Mouse (Mus musculus) MEL (cell line): Measurements from ENCODE around the gene Tsfm. TPM values are rescaled to one million over a fixed set of nuclear protein-coding genes. Genes with fewer than 3 reads are reported as not detected.

Source experiments
- DNase-seq: peaks from one replicate; pipeline ENCODE4 v3.0.0; 2011; ENCODE audit warnings: low read depth, low spot score
- H3K27ac ChIP-seq: 2 replicates; pipeline ENCODE4 v1.5.1; 2012; ENCODE audit warnings: low read depth, mild to moderate bottlenecking, control low read depth, low read length, moderate library complexity; ENCODE audit not compliant: control insufficient read depth
- H3K27me3 ChIP-seq, 2 experiments: fragments of 150-350 bp in 1 of 2; sonication (generic) in 1 of 2; 2 replicates each; pipeline ENCODE4 v1.6.1; 2012; ENCODE audit warnings: low read length in 2 of 2, mild to moderate bottlenecking in 2 of 2, improper control_type of control experiment in 1 of 2, moderate library complexity in 1 of 2; ENCODE audit not compliant: insufficient read depth in 2 of 2, control insufficient read depth in 1 of 2
- H3K36me3 ChIP-seq, 2 experiments: 2 replicates each; pipeline ENCODE4 v1.6.1; 2012 to 2014; ENCODE audit warnings: low read length in 2 of 2, improper control_type of control experiment in 1 of 2, inconsistent platforms in 1 of 2, mild to moderate bottlenecking in 1 of 2; ENCODE audit not compliant: insufficient read depth in 2 of 2, control insufficient read depth in 1 of 2
- H3K4me1 ChIP-seq, 2 experiments: fragments of 150-350 bp in 1 of 2; sonication (generic) in 1 of 2; 2 replicates each; pipeline ENCODE4 v1.6.1; 2012; ENCODE audit warnings: low read length in 2 of 2, improper control_type of control experiment in 1 of 2, mild to moderate bottlenecking in 1 of 2; ENCODE audit not compliant: insufficient read depth in 2 of 2, control insufficient read depth in 1 of 2
- H3K4me3 ChIP-seq, 2 experiments: fragments of 150-350 bp in 1 of 2; sonication (generic) in 1 of 2; 2 replicates each; pipeline ENCODE4 v1.5.1; 2012; ENCODE audit warnings: low read depth in 2 of 2, low read length in 2 of 2, mild to moderate bottlenecking in 2 of 2, moderate library complexity in 2 of 2, control low read depth in 1 of 2, improper control_type of control experiment in 1 of 2; ENCODE audit not compliant: control insufficient read depth in 1 of 2, insufficient read depth in 1 of 2
- H3K79me2 ChIP-seq: 2 replicates; pipeline ENCODE4 v1.6.1; 2012; ENCODE audit warnings: mild to moderate bottlenecking, low read length, moderate library complexity; ENCODE audit not compliant: control insufficient read depth, poor library complexity, insufficient read depth
- H3K9ac ChIP-seq: 2 replicates; pipeline ENCODE4 v1.6.1; 2012; ENCODE audit warnings: low read depth, mild to moderate bottlenecking, control low read depth, low read length, moderate library complexity; ENCODE audit not compliant: control insufficient read depth, poor library complexity, severe bottlenecking
- H3K9me3 ChIP-seq: fragments of 150-350 bp; sonication (generic); replicated peaks from 2 replicates; pipeline ENCODE4 v1.6.1; 2012; ENCODE audit warnings: mild to moderate bottlenecking, low read length, improper control_type of control experiment, moderate library complexity; ENCODE audit not compliant: insufficient read depth
- CHD2 ChIP-seq: IDR thresholded peaks from 2 replicates; pipeline ENCODE4 v1.6.1; 2011; ENCODE audit warnings: low read length, improper control_type of control experiment
- GABPA ChIP-seq: IDR thresholded peaks from 2 replicates; pipeline ENCODE4 v1.6.1; 2012; ENCODE audit warnings: low read depth, mild to moderate bottlenecking, inconsistent platforms, low read length, improper control_type of control experiment, moderate library complexity
- GATA1 ChIP-seq: IDR thresholded peaks from 2 replicates; pipeline ENCODE4 v1.6.1; 2011; ENCODE audit warnings: low read depth, low read length, improper control_type of control experiment
- JUND ChIP-seq: IDR thresholded peaks from 2 replicates; pipeline ENCODE4 v1.6.1; 2011; ENCODE audit warnings: low read depth, mild to moderate bottlenecking, improper control_type of control experiment, low read length
- MXI1 ChIP-seq: IDR thresholded peaks from 2 replicates; pipeline ENCODE4 v1.6.1; 2011; ENCODE audit warnings: mild to moderate bottlenecking, low read depth, low read length, improper control_type of control experiment
- NRF1 ChIP-seq: IDR thresholded peaks from 2 replicates; pipeline ENCODE4 v1.6.1; 2014; ENCODE audit warnings: low read depth, mild to moderate bottlenecking, inconsistent platforms, low read length, improper control_type of control experiment, moderate library complexity; ENCODE audit not compliant: poor library complexity, insufficient read depth, severe bottlenecking
- POLR2A ChIP-seq, 2 experiments: IDR thresholded peaks; 2 replicates each; pipeline ENCODE4 v1.6.1; 2011 to 2012; ENCODE audit warnings: low read length in 2 of 2, mild to moderate bottlenecking in 2 of 2, control low read depth in 1 of 2, improper control_type of control experiment in 1 of 2, low read depth in 1 of 2, moderate library complexity in 1 of 2; ENCODE audit not compliant: control insufficient read depth in 1 of 2, insufficient read depth in 1 of 2, poor library complexity in 1 of 2
- POLR2AphosphoS2 ChIP-seq: IDR thresholded peaks from 2 replicates; pipeline ENCODE4 v1.6.1; 2011; ENCODE audit warnings: low read length, improper control_type of control experiment
- RCOR1 ChIP-seq: IDR thresholded peaks from 2 replicates; pipeline ENCODE4 v1.6.1; 2012; ENCODE audit warnings: low read depth, mild to moderate bottlenecking, inconsistent platforms, low read length, improper control_type of control experiment
- SIN3A ChIP-seq: IDR thresholded peaks from 2 replicates; pipeline ENCODE4 v1.6.1; 2012; ENCODE audit warnings: low read length, improper control_type of control experiment, inconsistent platforms
- TAL1 ChIP-seq: IDR thresholded peaks from 2 replicates; pipeline ENCODE4 v1.6.1; 2012; ENCODE audit warnings: mild to moderate bottlenecking, inconsistent platforms, low read length, moderate library complexity, mixed read lengths
- USF2 ChIP-seq, 2 experiments: IDR thresholded peaks; 2 replicates each; pipeline ENCODE4 v1.6.1; 2011 to 2012; ENCODE audit warnings: improper control_type of control experiment in 2 of 2, low read length in 2 of 2, borderline replicate concordance in 1 of 2, inconsistent platforms in 1 of 2, low read depth in 1 of 2, mild to moderate bottlenecking in 1 of 2; ENCODE audit not compliant: insufficient read depth in 1 of 2
- ZKSCAN1 ChIP-seq: IDR thresholded peaks from 2 replicates; pipeline ENCODE4 v1.6.1; 2012; ENCODE audit warnings: low read depth, mild to moderate bottlenecking, inconsistent platforms, low read length, improper control_type of control experiment, moderate library complexity
- ZMIZ1 ChIP-seq: IDR thresholded peaks from 2 replicates; pipeline ENCODE4 v1.6.1; 2012; ENCODE audit warnings: low read depth, mild to moderate bottlenecking, inconsistent platforms, low read length, improper control_type of control experiment, moderate library complexity
- ZNF384 ChIP-seq: IDR thresholded peaks from 2 replicates; pipeline ENCODE4 v1.6.1; 2012; ENCODE audit warnings: low read depth, mild to moderate bottlenecking, inconsistent platforms, low read length, improper control_type of control experiment
- polyA plus RNA-seq, 2 experiments: library from polyadenylated mRNA; stranded (reverse) in 1 of 2; unstranded in 1 of 2; fragments of >175 nt in 1 of 2; fragments of >200 nt in 1 of 2; gene quantifications; 2 replicates each; pipeline versions ENCODE4 v1.2.1 to v1.2.4; 2012; ENCODE audit warnings: low replicate concordance in 2 of 2, low read depth in 1 of 2; ENCODE audit not compliant: insufficient read length in 2 of 2, insufficient read depth in 1 of 2, missing spikeins in 1 of 2
- total RNA-seq: library from RNA; depleted of rRNA; stranded (reverse); fragments of 300-350 nt; gene quantifications from 2 replicates; pipeline ENCODE4 v1.2.3, GENCODE M21; 2012

Gene Tsfm
- total and polyA plus RNA-seq, 3 experiments, result 84.7 to 90.0 TPM; not detected in 1

GRCm38 (mm10) chr10:127069281-127070189 is 38.9 kb upstream of the Tsfm start:
- Histone ChIP-seq H3K4me1 (peaks cover 3 to 17% of the 10 kb centered on the region in 2 experiments), H3K4me3 (peak overlapping the region; percentile 89 to 93), H3K9me3 (no peaks in the 10 kb centered on the region), H3K36me3 (peaks cover 14 to 34% of the 10 kb centered on the region in 2 experiments), H3K9ac (peak overlapping the region; percentile 90), H3K27me3 (no peaks in the 10 kb centered on the region), H3K27ac (peak overlapping the region; percentile 80), H3K79me2 (peaks cover 25% of the 10 kb centered on the region)
- peak in 1 of 2 experiments; percentile 17; a peak in 1 of 4 replicates for TF ChIP-seq POLR2A (IDR thresholded peaks at IDR 0.05; ENCODE audit: control insufficient read depth in 1 of 2, insufficient read depth in 1 of 2, low read depth in 1 of 2, low read length in 2 of 2, poor library complexity in 1 of 2)
- 0 out of 2 replicates have a peak, but pooled peaks have one; percentile 10 for TF ChIP-seq ZKSCAN1
- TF ChIP-seq SIN3A, result 0 out of 2 replicates have a peak, but pooled peaks have one; percentile 11
- no peak for TF ChIP-seq NRF1
- TF ChIP-seq MXI1, result peak; percentile 34
- peak; percentile 69 for DNase-seq

GRCm38 (mm10) chr10:127068360-127069038 is 37.9 kb upstream of the Tsfm start:
- peaks cover 35% of the 10 kb centered on the region for H3K79me2 ChIP-seq
- H3K9ac ChIP-seq, result peak overlapping the region; percentile 90
- H3K9me3 ChIP-seq, result no peaks in the 10 kb centered on the region
- H3K4me3 ChIP-seq, result peak overlapping the region; percentile 89 to 93
- peak overlapping the region; percentile 80 for H3K27ac ChIP-seq
- TF ChIP-seq ZKSCAN1 (0 out of 2 replicates have a peak, but pooled peaks have one; percentile 1), TAL1 (no peak), GATA1 (peak; percentile 63; the same call in 1 of the 2 replicates), NRF1 (no peak), USF2 (IDR thresholded peaks at IDR 0.05; ENCODE audit: borderline replicate concordance in 1 of 2, insufficient read depth in 1 of 2, low read depth in 1 of 2, low read length in 2 of 2) (no peak), CHD2 (peak; percentile 29; the same call in 1 of the 2 replicates), JUND (no peak), POLR2AphosphoS2 (peak; percentile 95), GABPA (no peak), ZMIZ1 (peak; percentile 70), ZNF384 (no peak), RCOR1 (no peak)
- H3K27me3 ChIP-seq, result no peaks in the 10 kb centered on the region
- DNase-seq, result peak; percentile 56
- peaks cover 3 to 18% of the 10 kb centered on the region in 2 experiments for H3K4me1 ChIP-seq
- peaks cover 14 to 34% of the 10 kb centered on the region in 2 experiments for H3K36me3 ChIP-seq
